Mouse (Mus musculus) myocyte (in vitro differentiated cells): ENCODE results near the gene Lrguk. TPM values are rescaled to one million over a fixed set of nuclear protein-coding genes. Genes with fewer than 3 reads are reported as not detected.

ENCODE experiments used
- H3K27me3 ChIP-seq: one replicate; pipeline ENCODE4 v1.6.1; 2011; ENCODE audit not compliant: control insufficient read depth, insufficient read depth, insufficient read length
- H3K36me3 ChIP-seq: one replicate; pipeline ENCODE4 v1.6.1; 2011; ENCODE audit not compliant: control insufficient read depth, insufficient read depth
- H3K4me2 ChIP-seq: one replicate; pipeline ENCODE4 v1.6.1; 2011; ENCODE audit warnings: low read depth, control low read depth
- H3K4me3 ChIP-seq: one replicate; pipeline ENCODE4 v1.5.1; 2011; ENCODE audit warnings: mild to moderate bottlenecking, control low read depth, moderate library complexity
- H3K79me2 ChIP-seq: one replicate; pipeline ENCODE4 v1.6.1; 2011; ENCODE audit not compliant: control insufficient read depth, insufficient read depth
- H3ac ChIP-seq: one replicate; pipeline ENCODE4 v1.6.1; 2011; ENCODE audit not compliant: control insufficient read depth, insufficient read length
- CEBPB ChIP-seq: IDR thresholded peaks from 2 replicates; pipeline ENCODE4 v1.6.1; 2011; ENCODE audit warnings: mild to moderate bottlenecking, moderate library complexity; ENCODE audit not compliant: poor library complexity, insufficient read depth, severe bottlenecking
- E2F4 ChIP-seq: IDR thresholded peaks from one replicate; pipeline ENCODE4 v1.6.1; 2011; ENCODE audit warnings: mild to moderate bottlenecking, control low read depth, moderate library complexity; ENCODE audit not compliant: insufficient read depth
- MAX ChIP-seq: IDR thresholded peaks from one replicate; pipeline ENCODE4 v1.6.1; 2011; ENCODE audit warnings: low read depth, mild to moderate bottlenecking, control low read depth
- MYOD1 ChIP-seq, 3 experiments: IDR thresholded peaks; one replicate each; pipeline ENCODE4 v1.6.1; 2011; ENCODE audit warnings: control low read depth in 2 of 3, low read depth in 2 of 3, mild to moderate bottlenecking in 2 of 3, moderate library complexity in 1 of 3; ENCODE audit not compliant: insufficient read length in 2 of 3, control insufficient read depth in 1 of 3
- MYOG ChIP-seq, 3 experiments: IDR thresholded peaks; one replicate each; pipeline ENCODE4 v1.6.1; 2011; ENCODE audit warnings: control low read depth in 2 of 3, low read depth in 2 of 3, mild to moderate bottlenecking in 2 of 3; ENCODE audit not compliant: insufficient read length in 2 of 3, control insufficient read depth in 1 of 3, insufficient read depth in 1 of 3
- POLR2A ChIP-seq: IDR thresholded peaks from one replicate; pipeline ENCODE4 v1.6.1; 2011; ENCODE audit warnings: low read depth, mild to moderate bottlenecking, control low read depth, moderate library complexity; ENCODE audit not compliant: insufficient read length
- POLR2AphosphoS2 ChIP-seq: IDR thresholded peaks from one replicate; pipeline ENCODE4 v1.6.1; 2011; ENCODE audit warnings: low read depth, control low read depth; ENCODE audit not compliant: insufficient read length
- REST ChIP-seq: IDR thresholded peaks from one replicate; pipeline ENCODE4 v1.6.1; 2011; ENCODE audit warnings: mild to moderate bottlenecking, control low read depth, moderate library complexity; ENCODE audit not compliant: insufficient read depth, insufficient read length
- SRF ChIP-seq: IDR thresholded peaks from one replicate; pipeline ENCODE4 v1.6.1; 2011; ENCODE audit warnings: low read depth; ENCODE audit not compliant: control insufficient read depth, insufficient read length
- TCF12 ChIP-seq: IDR thresholded peaks from one replicate; pipeline ENCODE4 v1.6.1; 2011; ENCODE audit warnings: mild to moderate bottlenecking, control low read depth; ENCODE audit not compliant: poor library complexity, insufficient read depth, severe bottlenecking
- TCF3 ChIP-seq: IDR thresholded peaks from one replicate; pipeline ENCODE4 v1.6.1; 2011; ENCODE audit warnings: low read depth, control low read depth; ENCODE audit not compliant: insufficient read length
- USF1 ChIP-seq: IDR thresholded peaks from one replicate; pipeline ENCODE4 v1.6.1; 2011; ENCODE audit warnings: low read depth, mild to moderate bottlenecking, control low read depth, moderate library complexity
- polyA plus RNA-seq: library from polyadenylated mRNA; unstranded; fragments of >200 nt; fragmentation: generic; extraction: Trizol; gene quantifications from one replicate; pipeline ENCODE4 v1.2.1, GENCODE M21; 2012; ENCODE audit warnings: missing spikeins

The Lrguk gene
- polyA plus RNA-seq, 1 experiment: 0.11 TPM

GRCm38 (mm10) chr6:34148021-34148420, 118.8 kb downstream of the Lrguk start:
- Histone ChIP-seq H3K36me3 (no peaks in the 10 kb centered on the region), H3K79me2 (no peaks in the 10 kb centered on the region), H3ac (no peak overlapping the region), H3K27me3 (no peaks in the 10 kb centered on the region), H3K4me3 (no peak overlapping the region), H3K4me2 (no peak overlapping the region)
- TF ChIP-seq REST (no peak), CEBPB (no peak), POLR2A (no peak), TCF12 (no peak), E2F4 (no peak), POLR2AphosphoS2 (no peak), MYOG (IDR thresholded peaks at IDR 0.05; ENCODE audit: control insufficient read depth in 1 of 3, insufficient read depth in 1 of 3, insufficient read length in 2 of 3, low read depth in 2 of 3) (no peak), USF1 (no peak)

GRCm38 (mm10) chr6:34148639-34149038, 119.4 kb downstream of the Lrguk start:
- Histone ChIP-seq H3K27me3 (no peaks in the 10 kb centered on the region), H3K79me2 (no peaks in the 10 kb centered on the region), H3K4me2 (no peak overlapping the region)

GRCm38 (mm10) chr6:34149066-34149465, 119.8 kb downstream of the Lrguk start:
- Histone ChIP-seq H3ac (no peak overlapping the region), H3K27me3 (no peaks in the 10 kb centered on the region), H3K4me2 (no peak overlapping the region), H3K36me3 (no peaks in the 10 kb centered on the region), H3K4me3 (no peak overlapping the region), H3K79me2 (no peaks in the 10 kb centered on the region)
- TF ChIP-seq TCF12: no peak
- no peak for TF ChIP-seq MYOG (IDR thresholded peaks at IDR 0.05; ENCODE audit: control insufficient read depth in 1 of 3, insufficient read depth in 1 of 3, insufficient read length in 2 of 3, low read depth in 2 of 3)
- no peak for TF ChIP-seq CEBPB
- TF ChIP-seq USF1: no peak

More at GRCm38 (mm10) chr6:34148639-34149038, 119.4 kb downstream of the Lrguk start:
- TF ChIP-seq E2F4: no peak
- no peak for TF ChIP-seq SRF
- Histone ChIP-seq H3K36me3 (no peaks in the 10 kb centered on the region), H3K4me3 (no peak overlapping the region), H3ac (no peak overlapping the region)

DNA sequence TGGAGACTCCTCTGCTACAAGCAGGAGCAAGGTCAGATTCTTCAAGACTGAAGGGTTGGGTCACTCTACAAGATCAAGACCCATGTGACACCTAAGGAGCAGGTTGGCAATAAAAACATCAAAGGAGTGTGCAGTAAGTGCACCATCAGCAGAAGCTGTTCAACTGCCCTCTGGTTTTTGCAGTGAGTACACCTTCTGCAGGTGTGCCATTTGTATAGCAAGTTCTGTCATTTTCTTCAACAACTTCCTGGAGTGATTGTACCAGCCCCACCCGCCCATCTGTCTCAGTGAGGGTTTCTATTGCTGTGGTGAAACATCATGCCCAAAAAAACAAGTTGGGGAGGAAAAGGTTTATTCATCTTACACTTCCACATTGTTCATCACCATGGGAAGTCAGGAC, 120.6 kb downstream of the Lrguk start:
- H3K36me3 ChIP-seq: no peaks in the 10 kb centered on the region
- H3ac ChIP-seq: no peak overlapping the region
- H3K4me2 ChIP-seq: no peak overlapping the region
- H3K79me2 ChIP-seq: no peaks in the 10 kb centered on the region
- no peak for TF ChIP-seq USF1
- TF ChIP-seq MYOG (IDR thresholded peaks at IDR 0.05; ENCODE audit: control insufficient read depth in 1 of 3, insufficient read depth in 1 of 3, insufficient read length in 2 of 3, low read depth in 2 of 3): no peak
- TF ChIP-seq POLR2A: no peak
- no peak for TF ChIP-seq MAX
- no peak for TF ChIP-seq POLR2AphosphoS2
- no peaks in the 10 kb centered on the region for H3K27me3 ChIP-seq
- H3K4me3 ChIP-seq: no peak overlapping the region

DNA sequence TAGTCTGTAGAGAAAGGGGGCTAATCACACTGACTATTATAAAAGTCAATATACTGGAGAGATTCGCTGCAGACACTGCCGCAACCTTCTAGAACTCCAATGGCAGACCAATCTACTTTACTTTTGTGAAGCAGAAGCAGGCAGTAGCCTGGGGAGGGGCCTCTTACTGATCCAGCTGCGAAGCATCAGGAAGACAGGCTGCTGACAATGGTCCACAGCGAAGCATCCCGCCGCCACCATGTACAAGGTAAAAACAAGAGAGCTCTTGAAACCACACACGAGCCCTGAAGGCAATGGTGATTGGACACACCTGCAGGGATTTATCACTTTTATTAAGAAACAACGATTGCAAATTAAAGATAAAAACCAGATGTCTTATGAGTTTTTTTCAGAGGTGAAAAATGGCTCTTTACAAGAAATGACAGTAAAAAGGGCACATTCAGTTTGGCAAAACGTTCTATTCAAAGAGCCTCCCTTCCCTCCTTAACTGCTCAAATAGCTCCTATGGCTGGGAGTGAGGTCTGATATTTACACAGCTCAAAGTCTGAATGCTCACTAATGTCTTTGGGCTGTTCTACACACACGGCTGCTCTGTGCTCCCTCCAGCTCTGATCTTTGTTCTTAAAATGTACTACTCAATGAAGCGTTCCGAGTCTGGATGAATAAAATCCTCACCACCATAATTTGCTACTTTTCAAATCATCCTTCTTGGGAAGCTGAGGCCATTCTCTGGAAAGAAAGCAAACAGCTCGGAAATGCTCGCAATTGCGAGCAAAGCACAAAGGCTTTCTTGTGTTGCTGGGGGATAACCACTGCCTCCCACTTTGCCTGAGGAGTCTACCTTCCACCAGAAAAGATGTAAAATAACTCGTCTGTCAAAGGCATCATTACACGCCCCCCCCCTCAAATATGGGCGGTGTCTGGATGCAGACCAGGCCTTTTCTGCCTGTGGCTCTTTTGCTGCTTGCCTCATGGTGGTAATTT, 124.1 kb downstream of the Lrguk start:
- H3K4me2 ChIP-seq: no peak overlapping the region
- no peaks in the 10 kb centered on the region for H3K79me2 ChIP-seq
- H3K4me3 ChIP-seq: no peak overlapping the region
- TF ChIP-seq MAX (no peak), E2F4 (no peak), POLR2AphosphoS2 (no peak), REST (no peak), CEBPB (no peak), MYOG (IDR thresholded peaks at IDR 0.05; ENCODE audit: control insufficient read depth in 1 of 3, insufficient read depth in 1 of 3, insufficient read length in 2 of 3, low read depth in 2 of 3) (no peak), MYOD1 (IDR thresholded peaks at IDR 0.05; ENCODE audit: control insufficient read depth in 1 of 3, insufficient read length in 2 of 3, low read depth in 2 of 3) (no peak), TCF12 (no peak), SRF (no peak), TCF3 (no peak), POLR2A (no peak), USF1 (no peak)
- peaks cover 6% of the 10 kb centered on the region for H3K36me3 ChIP-seq
- H3K27me3 ChIP-seq: no peaks in the 10 kb centered on the region
- no peak overlapping the region for H3ac ChIP-seq
